Mouse (Mus musculus) urinary bladder, postnatal 14 days (tissue): Measurements from ENCODE around the gene Pip5k1b.
A peak's percentile ranks its signal among the peaks of the same experiment; 100 is the strongest.

Source experiments
- DNase-seq: peaks from one replicate; pipeline ENCODE4 v3.0.0; 2021; ENCODE audit warnings: low spot score

The Pip5k1b gene

GRCm38 (mm10) chr19:24517057-24517456, 38.6 kb downstream of the Pip5k1b start:
- no peak for DNase-seq

DNA sequence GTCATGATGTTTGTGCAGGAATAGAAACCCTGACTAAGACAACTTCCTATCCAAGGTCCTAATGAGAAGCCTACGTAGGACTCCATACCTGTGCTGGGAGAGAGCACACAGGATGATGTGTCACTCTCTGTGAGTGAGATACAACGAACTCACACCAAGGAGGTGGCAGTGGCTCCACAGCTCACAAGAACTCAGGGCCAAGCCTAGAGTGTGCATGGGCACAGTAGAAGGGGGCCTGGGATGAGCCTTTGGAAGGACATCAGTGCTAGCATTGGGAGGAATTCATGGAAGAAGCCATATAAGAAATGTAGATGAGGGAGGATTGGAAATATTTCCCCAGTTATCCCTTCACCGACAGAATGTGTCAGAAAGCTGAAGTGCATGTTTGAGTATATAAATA, 39.7 kb downstream of the Pip5k1b start:
- no peak for DNase-seq

- DNase-seq = no peak
Measured at GRCm38 (mm10) chr19:24514661-24515642, 40.7 kb downstream of the Pip5k1b start.

DNA sequence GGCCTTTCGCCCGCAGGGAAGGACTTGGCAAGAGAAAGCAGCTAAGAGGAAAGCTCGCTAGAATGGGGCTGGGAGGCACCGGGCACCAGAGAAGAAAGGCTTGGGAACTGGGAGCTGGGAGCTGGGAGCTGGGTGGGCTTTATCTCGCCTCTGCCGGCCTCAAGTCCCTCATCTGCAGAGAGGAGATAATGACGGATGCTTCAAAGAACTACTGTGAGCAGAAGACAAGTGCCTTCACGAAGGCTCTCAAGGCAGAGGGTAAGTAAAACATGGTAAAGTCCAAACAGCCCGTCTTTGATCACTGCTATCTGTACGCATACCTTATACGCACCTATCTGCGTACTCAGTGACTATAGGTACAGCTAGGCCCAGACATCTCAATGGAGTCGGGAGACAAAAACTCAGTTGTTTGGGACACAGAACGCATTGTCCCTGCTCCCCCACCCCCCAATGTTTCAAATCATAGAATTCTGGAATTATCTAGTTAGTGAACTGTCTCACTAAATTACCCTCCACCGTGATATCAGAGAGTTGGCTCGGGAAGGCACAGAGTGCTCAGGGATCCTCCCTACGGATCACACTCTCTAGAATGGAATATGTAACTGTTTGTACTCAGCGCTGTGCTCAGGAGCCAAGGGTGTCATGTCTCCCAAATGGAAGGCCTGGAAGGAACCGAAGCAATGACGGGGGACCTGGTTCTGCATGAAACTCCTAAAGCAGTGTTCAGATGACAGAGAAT, 42.4 kb downstream of the Pip5k1b start:
- no peak for DNase-seq

DNA sequence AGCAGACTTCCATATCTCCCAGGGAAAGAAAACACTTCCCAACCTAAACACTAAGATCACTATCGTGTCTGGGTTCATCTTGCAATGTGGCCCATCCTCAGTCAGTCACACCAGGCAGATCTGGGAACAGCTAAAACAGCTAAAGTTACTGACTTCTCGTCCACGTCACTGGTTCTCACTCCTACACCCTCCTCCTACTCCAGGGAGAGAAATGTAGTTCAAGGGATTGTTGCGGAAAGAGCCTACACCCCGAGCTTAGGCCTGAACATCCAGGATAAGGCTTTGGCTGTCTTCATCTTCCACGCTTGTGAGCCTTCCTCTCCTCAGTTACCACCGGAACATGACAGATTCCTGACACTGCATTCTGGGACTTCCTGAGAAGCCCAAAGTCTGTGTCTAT, 43.7 kb downstream of the Pip5k1b start:
- DNase-seq = no peak

DNA sequence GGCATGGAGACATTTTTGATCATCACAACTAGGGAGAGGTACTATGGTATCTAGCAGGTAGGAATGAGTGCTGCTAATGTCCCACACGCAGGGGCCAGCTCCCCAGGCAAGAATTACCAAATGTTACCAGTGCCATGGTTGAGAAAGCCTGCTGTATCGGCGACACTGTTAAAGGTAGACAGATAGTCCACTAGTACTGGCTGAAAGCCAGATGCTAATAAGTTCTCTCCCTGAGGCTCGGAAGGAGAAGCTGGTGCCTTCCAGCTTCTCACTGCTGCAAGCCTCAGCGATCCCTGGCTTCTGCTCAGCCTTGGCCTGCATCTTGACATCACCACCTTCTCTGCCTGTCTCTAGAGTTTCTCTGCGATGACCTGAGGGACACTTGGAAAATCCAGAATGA, 46.3 kb downstream of the Pip5k1b start:
- no peak for DNase-seq

DNA sequence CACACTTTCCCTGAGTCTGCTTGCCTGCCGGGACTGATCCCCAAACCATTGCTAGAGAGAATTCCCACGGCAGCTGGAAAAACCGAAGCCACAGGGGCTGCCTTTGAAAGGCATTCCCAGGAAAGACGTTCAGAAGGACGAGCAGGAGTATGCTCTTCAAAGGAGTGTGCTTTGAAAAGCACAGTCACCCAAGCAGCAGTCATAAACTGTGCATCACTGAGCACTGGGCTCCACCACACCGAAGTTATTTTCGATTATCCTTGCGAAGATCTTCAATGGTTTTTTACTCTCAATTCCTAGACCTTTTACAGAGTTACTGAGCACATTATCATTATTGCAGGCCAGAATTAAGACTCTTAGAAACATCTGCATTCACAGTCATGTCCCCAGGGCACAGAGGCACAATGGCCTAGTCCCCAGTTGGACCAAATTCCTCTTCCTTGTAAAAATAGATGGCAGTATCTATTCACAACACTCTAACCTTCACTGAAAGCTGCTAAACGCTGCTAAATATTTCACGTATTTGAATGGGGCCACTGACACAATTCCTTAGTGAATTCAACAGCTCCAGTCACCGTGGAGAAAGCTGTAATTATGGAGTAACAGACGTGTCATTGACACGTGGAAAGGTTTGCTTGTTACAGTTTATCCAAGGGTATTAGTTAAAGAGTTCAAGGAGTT, 47.4 kb downstream of the Pip5k1b start:
- no peak for DNase-seq

DNA sequence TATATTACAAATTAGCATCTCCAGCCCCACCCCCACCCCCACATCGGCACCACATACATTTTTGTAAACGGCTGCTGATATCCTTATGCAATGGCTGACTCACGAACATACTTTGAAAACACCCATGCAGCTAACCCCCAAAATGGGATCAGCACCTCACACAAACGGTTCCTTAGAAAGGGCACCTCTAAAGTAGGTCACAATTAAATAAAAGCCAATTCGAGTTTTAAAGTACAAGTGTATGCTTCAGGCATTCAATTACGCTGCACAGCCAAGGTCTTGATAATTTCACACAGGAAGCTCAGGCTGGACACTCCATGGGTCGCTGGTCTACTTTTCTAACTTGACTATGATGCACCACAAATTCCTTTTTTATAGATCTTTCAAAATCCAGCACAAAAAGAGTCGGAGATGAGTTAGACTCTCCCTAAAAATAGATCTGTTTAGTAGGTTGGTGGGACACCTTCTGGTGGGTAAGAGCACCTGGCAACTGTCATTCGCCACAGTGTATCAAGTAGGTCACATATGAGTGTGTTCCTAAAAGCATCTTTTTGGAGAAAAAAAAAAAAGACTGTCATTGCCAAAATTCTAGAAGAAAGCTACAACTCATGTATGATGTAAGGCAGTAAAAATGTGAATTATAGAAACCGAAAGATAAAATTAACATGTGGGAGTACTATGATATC, 52.8 kb downstream of the Pip5k1b start:
- no peak for DNase-seq

DNA sequence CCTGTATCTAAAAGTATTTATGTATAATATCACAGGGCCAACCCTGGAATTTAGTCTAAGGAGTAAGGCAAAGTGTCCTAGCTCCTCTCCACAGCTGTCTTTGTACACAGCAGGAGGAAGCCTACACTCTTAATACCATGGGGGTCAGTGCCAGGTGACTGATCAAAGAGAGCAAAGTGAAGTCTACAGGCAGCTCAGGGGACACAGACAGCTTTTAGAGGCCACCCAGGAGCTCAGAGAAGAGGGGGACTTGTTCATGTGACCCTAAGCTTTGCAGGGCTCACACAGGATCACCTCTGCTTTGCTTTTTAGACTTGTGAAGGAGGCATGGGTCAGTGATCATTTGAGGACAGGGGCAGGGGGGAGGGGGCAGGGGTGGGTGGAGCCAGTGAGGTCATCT, 54.1 kb downstream of the Pip5k1b start:
- DNase-seq = no peak

- no peak for DNase-seq
Measured at GRCm38 (mm10) chr19:24500431-24500830, 55.2 kb downstream of the Pip5k1b start.

- DNase-seq = no peak
Measured at GRCm38 (mm10) chr19:24499291-24499690, 56.4 kb downstream of the Pip5k1b start.

- no peak for DNase-seq
Measured at GRCm38 (mm10) chr19:24493887-24494286, 61.8 kb downstream of the Pip5k1b start.

GRCm38 (mm10) chr19:24491824-24492223, 63.8 kb downstream of the Pip5k1b start:
- DNase-seq = no peak

DNA sequence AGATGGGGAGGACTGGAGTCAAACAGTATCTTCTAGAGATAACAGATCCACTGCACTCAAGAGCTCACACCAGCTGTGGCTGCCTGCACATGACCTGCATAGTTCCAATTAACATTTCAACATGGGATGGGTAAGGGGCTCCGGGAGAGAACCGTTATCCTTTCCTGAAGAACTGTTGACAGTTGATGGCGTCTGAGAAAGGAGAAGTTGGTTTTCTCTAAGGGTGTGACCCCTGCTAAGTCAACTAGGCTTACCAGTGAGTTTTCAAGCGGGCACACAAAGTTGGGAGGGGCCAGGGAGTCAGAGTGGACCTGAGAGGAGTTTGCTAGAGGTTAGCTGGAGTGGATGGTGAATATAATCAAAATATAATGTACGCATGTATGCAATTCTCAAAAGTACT, 65.4 kb downstream of the Pip5k1b start:
- no peak for DNase-seq

- DNase-seq = no peak
Measured at GRCm38 (mm10) chr19:24486433-24487296, 69.0 kb downstream of the Pip5k1b start.

GRCm38 (mm10) chr19:24484612-24485194, 71.0 kb downstream of the Pip5k1b start:
- DNase-seq = no peak

GRCm38 (mm10) chr19:24480916-24481315, 74.8 kb downstream of the Pip5k1b start:
- no peak for DNase-seq

DNA sequence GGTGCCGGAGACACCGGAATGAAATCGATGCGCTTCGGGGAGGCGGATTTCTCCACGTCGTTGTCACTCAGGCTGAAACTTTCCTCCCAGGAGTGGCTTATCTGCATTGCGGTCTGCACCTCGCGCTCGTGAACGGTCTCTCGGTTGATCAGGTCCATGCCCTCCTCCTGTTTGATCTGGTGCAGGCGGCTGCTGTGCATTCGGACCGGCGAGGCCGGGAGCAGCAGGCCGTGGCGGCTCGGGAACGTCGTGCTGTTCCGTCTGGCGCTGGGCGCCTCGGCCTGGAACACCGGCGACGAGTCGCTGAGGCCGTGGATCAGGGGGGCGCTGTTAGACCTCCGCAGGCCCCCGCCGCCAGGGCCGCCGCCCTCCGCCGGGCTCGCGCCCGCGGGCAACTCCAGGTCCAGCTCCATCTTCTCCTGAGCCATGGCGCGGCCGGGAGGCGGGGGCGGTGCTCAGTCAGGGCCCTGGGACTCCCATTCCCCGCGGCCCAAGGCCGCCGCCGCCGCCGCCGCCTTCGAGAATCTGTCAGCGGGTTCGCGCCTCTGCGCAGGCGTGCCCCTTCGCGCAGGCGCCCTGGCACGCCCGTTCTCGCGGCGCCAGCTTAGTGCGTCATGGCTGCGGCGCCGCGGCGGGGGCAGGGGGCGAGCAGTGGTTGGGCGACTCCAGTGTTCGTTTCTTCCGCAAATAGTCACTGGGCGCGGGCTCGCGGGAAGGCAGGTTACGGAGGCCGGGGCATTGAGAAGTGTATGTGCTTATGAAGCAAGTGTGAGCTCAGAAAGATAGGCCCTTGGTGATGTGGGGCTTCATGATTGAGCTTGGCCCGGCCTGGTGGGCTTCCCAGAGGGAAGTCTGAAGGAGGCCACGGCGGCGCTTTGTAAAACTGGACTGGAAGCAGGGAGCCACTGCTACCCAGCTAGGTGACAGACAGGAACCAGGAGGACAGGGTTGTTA, 78.5 kb downstream of the Pip5k1b start, which contains the start of gene Fam122a:
Fam122a (minus strand) TSS at position 428 of the 954 bp plus-strand sequence.
- peak; percentile 91 for DNase-seq

- DNase-seq = no peak
Measured at GRCm38 (mm10) chr19:24476461-24476860, 79.2 kb downstream of the Pip5k1b start.
